Mouse (Mus musculus) small intestine, adult 2 months (tissue): ENCODE results near the gene C1qtnf1.

Experiments
- CTCF ChIP-seq: fragments of 200-500 bp; IDR thresholded peaks from 2 replicates; pipeline ENCODE4 v1.5.1; 2012; ENCODE audit warnings: low read depth, mild to moderate bottlenecking, control low read depth, inconsistent platforms, low read length, moderate library complexity, mixed read lengths; ENCODE audit not compliant: insufficient replicate concordance, insufficient read length; ENCODE audit errors: extremely low read depth
- POLR2A ChIP-seq: fragments of 200-500 bp; IDR thresholded peaks from 2 replicates; pipeline ENCODE4 v1.6.1; 2012; ENCODE audit warnings: low read depth, mild to moderate bottlenecking, control low read depth, inconsistent platforms, low read length, moderate library complexity

DNA sequence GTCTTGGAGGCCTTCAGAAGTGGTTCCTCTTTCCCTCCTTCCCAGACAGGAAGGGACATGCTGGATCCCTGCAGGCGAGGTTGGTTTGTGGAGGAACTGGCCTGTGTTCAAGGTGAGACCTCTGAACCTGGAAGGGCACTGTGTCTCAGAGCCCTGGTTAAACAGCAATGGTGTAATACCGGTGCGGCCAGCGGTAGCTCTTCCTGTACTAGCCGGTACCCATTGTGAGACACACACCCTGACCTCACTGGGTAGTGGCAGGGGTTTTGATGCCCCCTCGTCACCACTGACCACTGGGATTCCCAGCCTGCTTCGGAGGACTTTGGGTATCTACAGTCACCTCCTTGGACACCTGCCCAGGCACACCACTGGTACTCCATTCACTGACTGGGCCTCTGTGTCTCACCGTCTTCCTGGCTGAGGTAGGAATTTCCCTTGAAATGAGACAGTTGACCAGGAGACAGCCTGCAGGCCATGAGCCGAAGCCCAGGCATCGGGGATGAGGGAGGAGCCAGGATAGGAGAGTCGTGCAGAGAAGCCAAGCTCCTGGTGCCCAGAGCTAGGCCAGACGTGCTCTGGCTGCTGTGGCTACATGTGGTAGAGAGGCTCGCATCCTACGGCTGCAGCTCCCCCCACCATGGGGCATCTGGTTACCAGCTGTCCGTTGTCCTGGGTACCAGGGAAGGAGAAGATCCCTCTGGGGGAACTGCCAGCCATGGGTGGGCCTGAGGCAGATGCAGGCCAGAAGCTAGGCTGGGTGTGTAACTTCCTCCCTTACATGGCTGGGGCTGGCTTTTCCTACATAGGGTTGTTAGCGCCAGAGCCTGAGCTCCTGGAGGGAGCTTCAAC lies 3.3 kb downstream of the C1qtnf1 start:
- TF ChIP-seq POLR2A, result no peak
- no peak for TF ChIP-seq CTCF
